Mouse (Mus musculus): ENCODE data around the gene Ildr1.

GRCm38 (mm10) chr16:36732572-36732971 lies 38.8 kb downstream of the Ildr1 start:
- no peak for TF ChIP-seq GATA1 (IDR thresholded peaks at IDR 0.05; ENCODE audit: borderline replicate concordance, low read length)
- TF ChIP-seq CTCF (IDR thresholded peaks at IDR 0.05; ENCODE audit: low read depth, low read length) = no peak
- no peak for TF ChIP-seq GATA2 (IDR thresholded peaks at IDR 0.05; ENCODE audit: borderline replicate concordance, low read depth, low read length)
